Mouse (Mus musculus) adrenal gland, postnatal 4 days (tissue): Measurements from ENCODE around the gene Pramel5. TPM values are rescaled to one million over a fixed set of nuclear protein-coding genes. Genes with fewer than 3 reads are reported as not detected.
"Not testable (repeated sequence)": the region's sequence is repeated elsewhere in the genome, so short reads cannot be mapped to it uniquely, and the experiment has no call there.

Source experiments
- DNase-seq, 2 experiments: peaks; one replicate each; pipeline ENCODE4 v3.0.0; 2021 to 2022; ENCODE audit warnings: low spot score in 2 of 2, mixed read lengths in 2 of 2
- long read RNA-seq, 2 experiments: library from polyadenylated mRNA; stranded (forward); transcript quantifications; one replicate each; pipeline ENCODE4 v2.0.0; 2021
- total RNA-seq, 2 experiments: library from RNA; stranded (reverse); gene quantifications; 2 replicates each; pipeline ENCODE4 v1.2.3; 2021

The Pramel5 gene
- total RNA-seq = not detected
- long read RNA-seq, experiment 1 = 0 reads
- long read RNA-seq, experiment 2 = 0 reads

- DNase-seq = not testable (repeated sequence)
These were observed at the start of gene Pramel5 for GRCm38 (mm10) chr4:144280388-144280787. Pramel5 (minus strand) TSS chr4:144280488.

GRCm38 (mm10) chr4:144329949-144330348 is 49.7 kb upstream of the Pramel5 start, which contains the start of gene Gm13128:
Gm13128 (plus strand) TSS chr4:144330249.
- not testable (repeated sequence) for DNase-seq

GRCm38 (mm10) chr4:144312666-144313460 is 32.6 kb upstream of the Pramel5 start:
- not testable (repeated sequence) for DNase-seq

- not testable (repeated sequence) for DNase-seq
These were observed 19.1 kb upstream of the Pramel5 start for GRCm38 (mm10) chr4:144299414-144299813.

- not testable (repeated sequence) for DNase-seq
These were observed 25.5 kb downstream of the Pramel5 start for GRCm38 (mm10) chr4:144254768-144255167.

Other genes starting within 250 kb of the Pramel5 start
- not detected for gene Pramel4, start 221.4 kb downstream of the Pramel5 start, total RNA-seq
- gene Gm13102, start 174.0 kb downstream of the Pramel5 start, total RNA-seq = not detected
- not detected for gene Oog3, start 117.8 kb downstream of the Pramel5 start, total RNA-seq
- not detected for gene Oog2, start 89.8 kb downstream of the Pramel5 start, total RNA-seq
- not detected for gene C87977, start 67.2 kb downstream of the Pramel5 start, total RNA-seq
- gene Gm13128, start 49.8 kb upstream of the Pramel5 start, total RNA-seq = not detected
- not detected for gene Gm13119, start 77.5 kb upstream of the Pramel5 start, total RNA-seq
- not detected for gene Pramef20, start 97.4 kb upstream of the Pramel5 start, total RNA-seq
- gene Pramef12, start 128.0 kb upstream of the Pramel5 start, total RNA-seq = under 1 TPM in 1 of 2 experiments, not detected in 1; 0.34 TPM
- not detected for gene 1700012P22Rik, start 158.3 kb upstream of the Pramel5 start, total RNA-seq
- gene Gm9944, start 172.8 kb upstream of the Pramel5 start, total RNA-seq = not detected
- gene Aadacl3, start 183.3 kb upstream of the Pramel5 start, total RNA-seq = not detected
- not detected for gene 9430007A20Rik, start 239.3 kb upstream of the Pramel5 start, total RNA-seq